Mouse (Mus musculus): ENCODE measurements around the gene Alppl2. TPM values are rescaled to one million over a fixed set of nuclear protein-coding genes. Genes with fewer than 3 reads are reported as not detected.
A peak's percentile ranks its signal among the peaks of the same experiment; 100 is the strongest.

Gene Alppl2
- total RNA-seq, 4 experiments from 2014 or later = not detected

DNA sequence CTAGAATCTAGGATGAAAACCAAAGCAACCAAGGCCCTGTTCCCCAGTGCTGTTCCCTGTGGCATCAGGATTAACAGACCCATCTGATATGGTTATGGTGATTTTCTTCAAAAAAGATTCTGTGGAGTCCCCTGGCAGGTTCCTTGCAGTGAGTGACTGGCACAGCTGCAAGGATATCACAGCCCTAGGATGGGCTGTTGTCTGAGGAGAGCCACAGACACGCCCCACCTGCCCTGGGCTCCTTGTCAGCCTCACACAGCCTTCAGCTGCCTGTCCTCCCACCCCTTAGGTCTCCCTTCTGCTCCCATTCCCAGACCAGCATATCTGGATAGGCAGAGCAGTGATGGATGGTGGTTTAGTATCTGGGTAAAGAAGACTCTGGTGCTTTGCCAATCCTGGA, 39.0 kb downstream of the Alppl2 start:
- no peak for DNase-seq (ENCODE audit: low spot score in 2 of 2)

DNA sequence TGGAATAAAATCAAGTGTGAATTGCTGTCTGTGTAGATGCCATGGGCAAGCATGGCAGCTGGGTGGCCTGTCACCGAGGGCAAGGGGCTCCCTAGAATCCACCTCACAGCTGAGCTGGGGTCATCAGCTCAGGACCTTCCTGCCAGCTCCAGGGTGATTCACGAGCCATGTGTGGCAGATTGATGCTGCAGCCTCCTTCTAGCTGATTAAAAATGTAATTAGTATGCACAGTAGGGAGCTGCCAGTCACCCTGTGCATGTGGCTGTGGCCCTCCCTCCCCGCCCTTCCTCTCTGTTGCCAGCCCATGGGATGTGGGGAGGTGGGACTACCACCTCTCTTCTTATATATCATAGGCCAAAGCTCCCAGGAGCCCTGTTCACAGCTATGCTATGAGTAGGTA, 39.7 kb downstream of the Alppl2 start:
- DNase-seq (ENCODE audit: low spot score in 2 of 2) = no peak

DNA sequence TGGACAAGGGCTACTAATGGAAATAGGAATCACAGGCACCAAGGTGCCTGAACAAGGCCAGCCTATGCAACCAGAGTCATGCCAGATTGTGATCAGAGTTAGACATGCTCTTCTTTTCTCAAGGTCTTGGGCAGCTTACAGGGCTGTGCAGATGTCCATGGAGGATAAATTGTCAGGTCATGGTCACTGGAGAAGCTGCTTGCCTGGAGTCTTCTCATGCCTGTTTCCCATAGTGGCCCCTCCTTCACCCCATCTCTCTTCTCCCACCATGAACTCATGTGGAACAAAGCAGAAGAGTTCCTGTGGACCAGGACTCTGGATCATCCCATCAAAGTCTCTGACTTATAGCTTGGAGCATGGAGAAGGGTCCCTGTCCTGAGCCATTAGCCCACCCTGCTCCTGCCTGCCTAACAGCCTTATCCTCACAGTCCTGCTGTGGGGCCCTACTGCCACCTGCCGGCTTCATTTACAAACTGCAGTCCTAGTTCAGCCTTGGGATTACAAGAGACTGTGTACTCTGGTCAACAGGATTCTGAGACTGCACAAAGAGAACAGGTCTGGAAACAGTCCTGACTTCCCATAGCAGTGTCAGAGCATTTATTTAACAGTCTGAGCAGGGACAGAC, 47.8 kb downstream of the Alppl2 start:
- DNase-seq (ENCODE audit: low spot score in 2 of 2) = peak; percentile 22 to 79

GRCm38 (mm10) chr1:87041119-87041518, 48.6 kb downstream of the Alppl2 start:
- DNase-seq (ENCODE audit: low spot score in 2 of 2) = peak in 1 of 2 experiments; percentile 65

DNA sequence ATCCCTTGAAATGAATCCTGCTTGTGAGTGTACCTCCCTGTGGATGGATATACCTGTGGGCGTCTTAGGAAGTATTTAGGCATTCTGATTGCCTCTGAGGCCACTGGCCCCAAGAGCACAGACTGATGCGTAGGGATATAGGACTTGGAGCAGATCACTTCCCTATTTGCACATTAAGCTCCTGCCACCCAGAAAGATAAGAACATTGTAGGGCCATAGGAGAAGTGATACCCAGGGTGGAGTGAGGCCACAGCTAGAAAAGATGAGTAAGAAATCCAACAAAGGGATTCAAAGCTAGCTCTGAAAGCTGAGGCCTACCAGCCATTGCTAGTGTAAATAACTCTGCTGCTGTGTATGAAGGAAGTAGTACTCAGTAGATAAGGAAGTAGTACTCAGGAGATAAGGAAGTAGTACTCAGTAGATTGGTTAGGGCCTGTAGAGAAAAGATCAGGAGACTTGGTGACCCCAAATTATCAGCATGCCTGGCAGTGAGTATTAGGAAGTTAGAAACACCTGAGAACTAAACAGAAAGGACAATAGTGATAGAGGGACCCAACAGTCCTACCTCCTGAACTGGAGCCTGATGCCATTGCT, 51.2 kb downstream of the Alppl2 start:
- DNase-seq (ENCODE audit: low spot score in 2 of 2) = no peak

Other genes starting within 250 kb of the Alppl2 start
- under 1 TPM in 3 of 4 experiments, not detected in 1; 0.26 to 0.37 (median 0.30) TPM for gene Alpi, start 11.7 kb upstream of the Alppl2 start, total RNA-seq (2022)
- gene Akp3, start 35.0 kb upstream of the Alppl2 start, total RNA-seq (2022) = not detected
- gene Ecel1, start 66.6 kb upstream of the Alppl2 start, total RNA-seq (2022) = 10 to 100 TPM; 15.6 to 23.3 (median 17.4) TPM
- 1 to 10 TPM; 1.8 to 4.2 (median 2.8) TPM for gene Prss56, start 93.4 kb upstream of the Alppl2 start, total RNA-seq (2022)
- not detected for gene Chrnd, start 100.7 kb upstream of the Alppl2 start, total RNA-seq (2022)
- gene Chrng, start 114.7 kb upstream of the Alppl2 start, total RNA-seq (2022) = not detected
- 10 to 100 TPM; 57.6 to 68.2 (median 58.9) TPM for gene Eif4e2, start 124.0 kb upstream of the Alppl2 start, total RNA-seq (2022)
- gene Efhd1, start 174.4 kb upstream of the Alppl2 start, total RNA-seq (2022) = 10 to 100 TPM; 16.4 to 18.6 (median 17.5) TPM
- 100 to 1,000 TPM; 121 to 154 (median 142) TPM for gene Gigyf2, start 237.1 kb upstream of the Alppl2 start, total RNA-seq (2022)